28 mouse cellular contexts compared by ENCODE assay signal in the genomic region with DNA sequence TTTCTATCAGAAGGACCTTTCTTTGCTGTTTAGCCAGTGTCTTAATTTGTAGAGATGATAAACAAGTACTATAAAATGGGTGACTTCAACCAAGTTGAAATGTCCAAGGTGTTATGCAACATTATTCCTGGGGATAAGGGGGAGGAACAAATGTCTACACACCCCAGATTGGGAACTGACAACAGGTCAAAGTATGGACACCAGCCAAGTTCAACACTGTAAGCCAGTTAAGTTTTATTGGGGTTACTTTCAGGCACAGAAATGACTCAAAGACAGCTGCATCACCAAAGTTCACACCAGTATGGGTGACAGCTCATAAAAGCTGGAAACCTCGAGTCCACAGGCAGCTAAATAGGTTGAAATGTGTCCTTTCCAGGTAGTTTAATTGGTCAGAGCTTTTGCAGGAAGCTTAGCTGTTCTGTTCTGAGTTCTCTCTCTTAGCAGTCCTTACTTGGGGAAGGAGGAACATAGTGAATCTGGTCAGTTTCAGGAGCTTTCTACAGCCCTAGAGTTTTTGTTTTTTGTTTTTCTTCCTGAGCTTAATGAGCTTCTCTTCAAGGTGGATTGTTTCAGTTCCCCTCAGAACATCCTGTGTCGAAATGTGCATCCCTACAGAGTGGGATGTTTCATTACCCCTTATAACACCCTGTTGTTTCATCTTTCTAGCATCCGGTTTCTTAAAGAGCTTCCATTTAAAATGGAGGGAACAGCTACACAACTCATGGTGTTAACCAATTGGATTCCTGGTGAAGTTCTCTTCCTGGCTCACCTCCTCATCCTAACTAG.
A peak's percentile ranks its signal among the peaks of the same experiment; 100 is the strongest.
DNase-seq lines count a peak whose midpoint lies in the region; ATAC-seq and TF ChIP-seq lines count a peak whose summit lies in the region.
"Had no signal": no experiment of that assay in that cellular context is flagged by ENCODE, and none has a peak within 500 bp of the region (broad histone marks: within the 10 kb centered on the region; RNA-seq: fewer than 3 reads in every experiment).

No protein-coding gene starts in this region.

- WGBS in intestine, embryonic 16.5 days, result 62% methylated on average over 3 of the region's 3 CpGs
- WGBS in intestine, embryonic 15.5 days, result 53% methylated on average over 3 of the region's 3 CpGs
- WGBS in intestine, postnatal 0 days, result 55% methylated on average over 3 of the region's 3 CpGs

- peak; percentile 25; the same call in 1 of the 2 replicates for ATAC-seq in intestine, embryonic 16.5 days
- no peak for ATAC-seq in intestine, embryonic 15.5 days
- ATAC-seq in intestine, postnatal 0 days, result peak; percentile 48
- ATAC-seq: forebrain, embryonic 16.5 days; hindbrain, postnatal 0 days; midbrain, embryonic 13.5 days had no signal

- no peak overlapping the region for H3K4me3 ChIP-seq in intestine, embryonic 16.5 days (ENCODE audit: low read length)
- no peak overlapping the region for H3K4me3 ChIP-seq in intestine, embryonic 15.5 days (replicated peaks)
- H3K4me3 ChIP-seq in intestine, postnatal 0 days (ENCODE audit: low read depth, low read length), result no peak overlapping the region
- H3K4me3 ChIP-seq: embryonic facial prominence, embryonic 10.5 days; forebrain, embryonic 10.5 days; heart, embryonic 12.5 days; limb, embryonic 15.5 days; megakaryocyte, embryonic 14.5 days; midbrain, embryonic 13.5 days; stomach, embryonic 15.5 days had no signal

- TF ChIP-seq CTCF in intestine, postnatal 0 days (IDR thresholded peaks at IDR 0.05; ENCODE audit: low read depth), result no peak

- no peak overlapping the region for H3K9ac ChIP-seq in intestine, embryonic 16.5 days (ENCODE audit: low read depth, low read length)
- H3K9ac ChIP-seq in intestine, embryonic 15.5 days, result no peak overlapping the region
- no peak overlapping the region for H3K9ac ChIP-seq in intestine, postnatal 0 days (ENCODE audit: low read depth, low read length)
- H3K9ac ChIP-seq: heart, embryonic 12.5 days; limb, embryonic 15.5 days; midbrain, embryonic 13.5 days; stomach, embryonic 15.5 days had no signal

- 0 out of 2 replicates have a peak, but pooled peaks cover 2% of the 10 kb centered on the region for H3K4me1 ChIP-seq in intestine, embryonic 16.5 days (ENCODE audit: control insufficient read depth, insufficient read depth, low read length)
- H3K4me1 ChIP-seq in intestine, embryonic 15.5 days (replicated peaks), result peaks cover 4% of the 10 kb centered on the region; the same call in 1 of the 2 replicates
- H3K4me1 ChIP-seq in intestine, postnatal 0 days (replicated peaks; ENCODE audit: control insufficient read depth, insufficient read depth, low read length), result 0 out of 2 replicates have a peak, but pooled peaks cover 8% of the 10 kb centered on the region
- H3K4me1 ChIP-seq: megakaryocyte, embryonic 14.5 days; midbrain, embryonic 13.5 days; stomach, embryonic 15.5 days had no signal

- H3K36me3 ChIP-seq in intestine, embryonic 16.5 days (ENCODE audit: control insufficient read depth, insufficient read depth, low read length), result no peaks in the 10 kb centered on the region
- H3K36me3 ChIP-seq in intestine, embryonic 15.5 days, result no peaks in the 10 kb centered on the region
- no peaks in the 10 kb centered on the region for H3K36me3 ChIP-seq in intestine, postnatal 0 days (ENCODE audit: control insufficient read depth, insufficient read depth)
- H3K36me3 ChIP-seq: embryonic facial prominence, embryonic 10.5 days; forebrain, embryonic 10.5 days; heart, embryonic 12.5 days; limb, embryonic 15.5 days; midbrain, embryonic 13.5 days; stomach, embryonic 15.5 days had no signal

- H3K27me3 ChIP-seq in intestine, embryonic 16.5 days (replicated peaks; ENCODE audit: control insufficient read depth, insufficient read depth, low read length), result no peaks in the 10 kb centered on the region
- H3K27me3 ChIP-seq in intestine, embryonic 15.5 days (replicated peaks), result no peaks in the 10 kb centered on the region
- H3K27me3 ChIP-seq in intestine, postnatal 0 days (replicated peaks; ENCODE audit: control insufficient read depth, insufficient read depth, low read length), result no peaks in the 10 kb centered on the region
- H3K27me3 ChIP-seq: heart, embryonic 12.5 days; limb, embryonic 15.5 days; megakaryocyte, embryonic 14.5 days; midbrain, embryonic 13.5 days; stomach, embryonic 15.5 days had no signal

- H3K4me2 ChIP-seq in intestine, embryonic 16.5 days (ENCODE audit: low read depth, low read length), result no peak overlapping the region
- H3K4me2 ChIP-seq in intestine, embryonic 15.5 days (replicated peaks), result no peak overlapping the region
- H3K4me2 ChIP-seq in intestine, postnatal 0 days (replicated peaks; ENCODE audit: low read depth), result no peak overlapping the region
- H3K4me2 ChIP-seq: heart, embryonic 12.5 days; limb, embryonic 15.5 days; midbrain, embryonic 13.5 days; stomach, embryonic 15.5 days had no signal

- H3K27ac ChIP-seq in intestine, embryonic 16.5 days (ENCODE audit: low read length), result no peak overlapping the region
- H3K27ac ChIP-seq in intestine, embryonic 15.5 days, result no peak overlapping the region
- H3K27ac ChIP-seq in intestine, postnatal 0 days (ENCODE audit: low read depth, low read length), result no peak overlapping the region
- H3K27ac ChIP-seq: embryonic facial prominence, embryonic 10.5 days; forebrain, embryonic 10.5 days; hindbrain, postnatal 0 days; limb, embryonic 15.5 days; midbrain, embryonic 13.5 days; stomach, embryonic 15.5 days had no signal

- DNase-seq in urinary bladder, postnatal 14 days (ENCODE audit: low spot score), result peak; percentile 30
- no peak for DNase-seq in urinary bladder, postnatal 4 days (ENCODE audit: low spot score in 2 of 2)
- no peak for DNase-seq in thymus, adult 18-20 months
- no peak for DNase-seq in right cerebral cortex, postnatal 10 days (ENCODE audit: low spot score in 2 of 2)
- DNase-seq: adrenal gland, postnatal 10 days; cerebellum, adult 8-10 months; gastrocnemius, postnatal 10 days; heart, adult 18-20 months; heart, postnatal 10 days; kidney, adult 18-20 months; kidney, postnatal 4 days; layer of hippocampus, adult 9-11 months; left cerebral cortex, postnatal 4 days; lung, adult 18-20 months; lung, postnatal 14 days; thymus, postnatal 36 days had no signal

- H3K9me3 ChIP-seq in intestine, embryonic 16.5 days (ENCODE audit: control insufficient read depth, low read length), result no peaks in the 10 kb centered on the region
- H3K9me3 ChIP-seq in intestine, embryonic 15.5 days, result no peaks in the 10 kb centered on the region
- no peaks in the 10 kb centered on the region for H3K9me3 ChIP-seq in intestine, postnatal 0 days (ENCODE audit: control insufficient read depth)
- H3K9me3 ChIP-seq: embryonic facial prominence, embryonic 10.5 days; forebrain, embryonic 10.5 days; heart, embryonic 12.5 days; limb, embryonic 15.5 days; megakaryocyte, embryonic 14.5 days; midbrain, embryonic 13.5 days; stomach, embryonic 15.5 days had no signal
